Mouse (Mus musculus): ENCODE measurements around the gene Ncam1.

- no peak for TF ChIP-seq POLR2A (IDR thresholded peaks at IDR 0.05; ENCODE audit: insufficient read depth, low read depth, low read length)
- TF ChIP-seq CTCF (IDR thresholded peaks at IDR 0.05), result no peak
Measured at GRCm38 (mm10) chr9:49499878-49500277, 298.8 kb downstream of the Ncam1 start.

All from heart, adult 2 months (tissue).